Mouse (Mus musculus) megakaryocyte, embryonic 14.5 days (primary cell): ENCODE measurements at regions not wholly inside any gene's neighbourhood (a gene's known extent, or its start where the extent isn't known, plus 50 kb on each side); places are given as distances from the start of the nearest gene placed in this dataset.

Source experiments
- FLI1 ChIP-seq: IDR thresholded peaks from 2 replicates; pipeline ENCODE4 v1.6.1; 2012; ENCODE audit warnings: low read length, inconsistent platforms, mixed read lengths
- GATA1 ChIP-seq: IDR thresholded peaks from 3 replicates; pipeline ENCODE4 v1.6.1; 2012; ENCODE audit warnings: mixed read lengths, low read length, inconsistent platforms, borderline replicate concordance

DNA sequence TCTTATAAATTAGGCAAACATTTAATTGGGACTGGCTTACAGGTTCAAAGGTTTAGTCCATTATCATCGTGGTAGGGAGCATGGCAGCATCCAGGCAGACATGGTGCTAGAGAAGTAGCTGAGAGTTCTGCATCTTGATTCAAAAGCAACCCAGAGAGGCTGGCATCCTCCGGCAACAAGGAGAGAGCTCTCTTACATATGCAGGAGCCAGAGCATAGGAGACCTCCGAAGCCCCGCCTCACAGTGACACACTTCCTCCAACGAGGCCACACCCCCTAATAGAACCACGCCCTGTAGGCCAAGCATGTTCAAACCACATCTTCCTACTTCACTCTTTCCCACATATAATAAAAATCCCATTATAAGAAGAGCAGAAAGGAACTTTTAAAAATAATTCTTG, 68.5 kb upstream of the Ptpn13 start:
- TF ChIP-seq GATA1 (no peak), FLI1 (no peak)
